Mouse (Mus musculus): Measurements from ENCODE around the gene Cxcl12. TPM values are rescaled to one million over a fixed set of nuclear protein-coding genes. Genes with fewer than 3 reads are reported as not detected.

Cxcl12 gene
- total RNA-seq, 2 experiments from 2014 or later: 51.8 to 55.9 TPM

- no peak for DNase-seq (ENCODE audit: low spot score in 2 of 2)
- intact Hi-C loops (cut with DNase I): no loop called here
Measured at GRCm38 (mm10) chr6:117210086-117210485, 41.8 kb downstream of the Cxcl12 start.

- intact Hi-C loops (cut with DNase I): no loop called here
- peak in 1 of 2 experiments; percentile 8 for DNase-seq (ENCODE audit: low spot score in 2 of 2)
Measured at GRCm38 (mm10) chr6:117210536-117210935, 42.2 kb downstream of the Cxcl12 start.

GRCm38 (mm10) chr6:117214506-117214905, 46.2 kb downstream of the Cxcl12 start:
- no peak for DNase-seq (ENCODE audit: low spot score in 2 of 2)

GRCm38 (mm10) chr6:117218442-117219299, 50.3 kb downstream of the Cxcl12 start:
- peak in 1 of 2 experiments; percentile 34 for DNase-seq (ENCODE audit: low spot score in 2 of 2)
- intact Hi-C loops (cut with DNase I): no loop called here

More at GRCm38 (mm10) chr6:117214506-117214905, 46.2 kb downstream of the Cxcl12 start:
- intact Hi-C loops (cut with DNase I): no loop called here

GRCm38 (mm10) chr6:117219300-117219680, 51.0 kb downstream of the Cxcl12 start:
- intact Hi-C loops (cut with DNase I): no loop called here
- no peak for DNase-seq (ENCODE audit: low spot score in 2 of 2)

- intact Hi-C loops (cut with DNase I): no loop called here
- DNase-seq (ENCODE audit: low spot score in 2 of 2): no peak
Measured at GRCm38 (mm10) chr6:117219911-117220481, 51.7 kb downstream of the Cxcl12 start.

- intact Hi-C loops (cut with DNase I): no loop called here
- DNase-seq (ENCODE audit: low spot score in 2 of 2): no peak
Measured at GRCm38 (mm10) chr6:117220831-117221345, 52.6 kb downstream of the Cxcl12 start.

All from left cerebral cortex, postnatal 14 days (tissue).